Mouse (Mus musculus) spleen, embryonic (tissue): ENCODE results near the gene Znfx1.

Experiments
- CTCF ChIA-PET: fragments of 350-600 bp; sonication (Branson Sonifier 250); formaldehyde crosslinking; loops from one replicate; lab custom pipeline; 2022; lab: Charles Lee

Znfx1 gene

DNA sequence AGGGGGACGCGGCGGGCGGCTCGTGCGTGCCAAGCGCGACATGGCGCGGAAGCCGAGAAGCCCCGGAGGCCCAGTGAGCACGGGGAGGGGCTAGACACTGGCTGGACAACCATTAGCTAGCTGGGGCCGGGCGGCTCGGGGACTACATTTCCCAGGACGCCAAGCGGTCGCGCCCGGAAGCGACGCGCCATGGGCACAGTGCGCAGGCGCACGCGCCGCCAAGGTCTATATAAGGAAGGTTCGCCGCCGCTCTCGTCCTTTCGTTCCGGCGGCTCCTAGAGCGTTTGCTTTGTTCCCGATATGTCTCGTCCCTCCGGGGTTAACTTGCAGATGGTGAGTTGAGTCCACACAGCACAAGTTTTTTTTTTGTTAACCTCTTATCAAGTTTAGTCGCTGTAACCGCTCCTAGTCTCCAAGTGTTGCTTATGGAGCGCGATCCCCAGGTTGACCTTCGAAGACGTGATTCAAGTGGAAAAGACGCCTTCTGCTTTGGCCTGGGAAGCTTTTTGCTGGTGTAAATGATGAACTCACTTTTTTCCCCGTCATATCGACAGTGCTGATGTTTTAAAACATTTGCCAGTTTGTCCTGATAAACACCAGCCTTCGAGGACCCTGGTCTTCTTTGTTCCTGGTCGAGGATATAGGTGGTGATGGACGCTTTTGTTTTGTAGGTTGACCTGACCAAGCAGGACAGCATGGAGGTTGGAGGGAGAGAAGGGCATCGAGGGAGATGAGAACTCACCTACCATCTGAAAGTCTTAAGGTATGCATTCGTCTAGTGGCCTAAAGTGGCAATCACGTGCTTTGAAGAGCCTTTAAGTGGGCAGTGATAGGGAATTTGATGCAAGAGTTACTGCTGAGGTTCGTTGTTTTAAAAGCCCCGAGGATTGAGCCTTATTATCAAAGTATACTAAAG lies at the start of gene Znfx1:
TSS of gene Znfx1 (minus strand) at position 51 of the 916 bp plus-strand sequence.
- CTCF ChIA-PET: no interaction called here

DNA sequence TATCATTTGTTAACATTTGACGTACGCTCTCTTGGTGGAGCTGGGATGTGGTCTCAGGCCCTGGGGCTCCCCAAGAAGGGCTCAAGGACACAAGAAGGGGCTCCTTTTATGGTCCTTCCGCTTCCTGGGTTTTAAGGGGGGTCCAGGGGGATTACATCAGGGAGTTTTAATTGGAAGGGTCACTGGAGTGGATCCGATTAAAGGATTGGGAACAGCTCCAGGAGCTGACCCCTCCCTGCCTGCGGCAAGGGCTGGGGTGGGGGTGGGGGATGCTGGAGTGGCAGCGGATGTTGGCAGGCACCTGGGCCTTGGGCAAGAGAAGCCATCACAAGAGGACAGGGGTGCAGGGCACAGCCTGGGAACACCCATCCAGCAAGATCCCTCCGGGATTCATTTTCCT lies 49.4 kb upstream of the Znfx1 start:
- CTCF ChIA-PET: no interaction called here

DNA sequence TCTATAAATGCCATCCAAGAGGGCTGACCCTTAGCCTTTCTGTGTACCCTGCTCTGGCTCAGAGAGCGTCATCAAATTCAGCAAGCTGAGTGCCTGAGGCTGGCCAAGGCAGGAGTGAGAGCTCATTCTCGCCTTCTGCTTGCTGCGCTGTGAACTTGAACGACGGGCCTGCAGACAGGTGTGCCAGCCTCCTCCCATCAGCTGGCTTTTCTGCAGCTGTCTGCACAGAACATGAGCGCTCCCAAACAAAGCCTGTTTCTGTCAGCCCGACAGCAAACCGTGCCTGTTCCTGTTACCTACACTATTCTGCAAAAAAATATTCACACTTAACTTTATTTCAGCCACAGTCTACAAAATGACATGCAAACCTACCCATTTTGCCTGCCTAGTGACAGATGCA lies 46.7 kb upstream of the Znfx1 start:
- CTCF ChIA-PET: no interaction called here

DNA sequence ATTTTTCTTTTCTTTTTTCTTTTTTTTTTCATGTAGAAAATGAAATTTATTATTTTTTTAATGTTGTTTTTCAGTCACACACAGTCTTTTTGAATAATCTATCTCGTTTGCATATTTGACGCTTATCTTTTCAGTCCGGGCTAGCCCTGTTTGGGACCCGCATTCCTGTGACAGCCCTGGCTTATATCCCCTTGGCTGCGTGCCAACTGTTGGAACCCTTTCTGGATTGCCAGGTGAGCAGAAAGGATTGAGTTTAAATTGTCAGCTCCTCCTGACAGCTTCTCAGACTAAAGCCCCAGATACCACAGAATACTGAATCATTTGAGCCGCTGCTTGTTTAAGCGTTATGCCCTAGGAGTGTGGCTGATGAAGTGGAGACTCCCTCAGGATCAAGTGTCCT lies 40.7 kb upstream of the Znfx1 start:
- CTCF ChIA-PET: no interaction called here

DNA sequence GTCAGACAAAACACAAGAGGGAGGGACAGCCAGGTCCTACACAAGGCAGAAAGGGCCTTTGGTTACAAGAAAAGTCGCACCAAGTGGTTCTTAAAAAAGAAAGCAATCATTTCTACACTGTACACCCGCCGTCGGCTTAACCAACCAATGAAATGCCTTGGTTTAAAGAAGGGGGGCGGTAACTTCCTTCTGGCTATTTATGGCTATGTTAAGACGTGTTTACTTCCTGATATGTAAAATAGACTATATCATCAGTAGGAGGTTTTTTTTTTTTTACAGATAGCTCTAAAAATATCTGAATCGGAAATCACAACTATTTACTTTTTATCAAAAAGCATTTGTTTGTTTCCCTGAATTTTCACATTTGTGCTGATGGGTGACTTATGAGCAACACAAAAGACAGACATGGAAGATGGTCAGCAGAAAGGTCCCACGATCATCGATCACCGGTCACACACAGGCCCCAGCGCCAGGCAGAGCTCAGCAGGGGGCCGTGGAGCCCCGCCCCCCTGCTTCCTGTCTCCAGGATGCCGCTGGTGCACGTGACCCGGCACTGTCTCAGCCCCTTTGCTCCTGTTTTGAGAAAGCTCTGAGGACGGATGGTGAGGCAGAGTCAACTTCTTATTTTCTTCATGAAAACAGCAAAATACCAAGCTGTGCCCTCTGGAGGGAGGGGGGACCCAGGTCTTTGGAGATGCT lies 39.1 kb upstream of the Znfx1 start:
- CTCF ChIA-PET: no interaction called here

DNA sequence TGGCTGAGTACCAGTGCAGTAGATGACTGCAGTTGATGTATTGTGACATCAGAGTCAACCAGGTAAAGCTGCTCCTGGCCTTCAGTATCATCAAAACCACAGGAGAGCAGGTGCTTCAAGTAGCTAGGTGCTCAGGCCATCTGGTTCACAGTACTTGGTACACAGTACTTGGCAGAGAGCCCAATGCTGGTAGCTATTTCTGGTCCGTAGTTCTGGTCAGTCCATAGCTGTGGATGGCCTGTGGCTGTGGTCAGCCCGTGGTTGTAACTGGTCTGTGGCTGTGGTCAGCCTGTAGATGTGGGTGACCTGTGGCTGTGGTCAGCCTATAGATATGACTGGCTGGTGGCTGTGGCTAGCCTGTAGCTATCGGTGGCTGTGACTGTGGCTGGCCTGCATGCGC lies 31.9 kb upstream of the Znfx1 start:
- CTCF ChIA-PET: no interaction called here

DNA sequence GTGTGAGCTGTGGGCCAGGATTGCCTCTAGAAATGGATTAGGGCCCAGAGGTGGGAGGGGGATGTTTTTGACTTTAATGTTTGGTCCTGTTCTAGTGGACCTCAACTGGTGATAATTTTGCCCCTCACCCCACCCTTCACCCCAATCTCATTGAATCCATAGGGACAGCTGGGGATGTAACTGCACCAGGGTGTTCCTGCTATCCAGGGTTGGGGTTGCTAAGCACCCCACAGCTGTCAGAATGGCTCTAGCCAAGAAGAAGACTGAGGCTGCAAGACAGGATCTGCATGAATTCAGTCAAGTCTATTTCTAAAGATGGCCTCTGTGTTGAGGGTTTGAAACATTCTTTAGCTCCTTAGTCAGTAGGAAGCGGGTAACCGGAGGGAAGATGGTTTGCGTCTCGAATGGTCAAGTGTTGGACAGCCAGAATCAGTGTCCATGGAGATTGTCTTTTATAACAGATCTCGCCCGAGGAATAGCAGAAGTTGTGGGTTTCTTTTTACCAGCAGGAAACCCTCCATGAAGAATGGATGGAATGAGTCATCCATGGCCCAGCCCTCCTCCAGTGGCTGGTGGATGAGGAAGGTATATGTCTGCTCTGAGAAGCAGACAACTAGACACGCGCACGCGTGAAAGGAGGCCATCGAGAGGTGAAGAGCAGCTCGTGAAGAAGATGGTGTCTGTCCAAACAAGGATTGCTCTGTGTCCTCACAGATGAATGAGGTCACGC lies 30.5 kb upstream of the Znfx1 start:
- CTCF ChIA-PET: no interaction called here

DNA sequence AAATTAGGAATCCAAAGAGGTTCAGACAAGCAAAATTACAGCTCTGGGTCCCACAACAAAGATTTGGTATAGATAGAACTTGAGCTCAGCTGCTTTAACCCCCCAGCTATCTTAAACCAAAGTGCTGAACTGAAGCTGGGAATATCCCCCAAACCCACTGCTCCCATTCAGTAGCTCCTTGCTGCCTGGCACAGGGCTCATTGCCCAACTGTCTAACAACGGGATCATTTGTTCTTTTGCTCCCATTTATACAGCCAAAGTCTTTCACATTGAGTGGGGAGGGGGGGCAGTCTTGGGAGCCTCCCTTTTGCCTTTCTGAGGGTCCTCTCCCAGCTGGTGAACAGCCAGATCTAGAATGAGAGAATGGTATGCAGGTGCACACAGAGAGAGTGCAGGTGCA lies 27.5 kb upstream of the Znfx1 start:
- CTCF ChIA-PET: no interaction called here

DNA sequence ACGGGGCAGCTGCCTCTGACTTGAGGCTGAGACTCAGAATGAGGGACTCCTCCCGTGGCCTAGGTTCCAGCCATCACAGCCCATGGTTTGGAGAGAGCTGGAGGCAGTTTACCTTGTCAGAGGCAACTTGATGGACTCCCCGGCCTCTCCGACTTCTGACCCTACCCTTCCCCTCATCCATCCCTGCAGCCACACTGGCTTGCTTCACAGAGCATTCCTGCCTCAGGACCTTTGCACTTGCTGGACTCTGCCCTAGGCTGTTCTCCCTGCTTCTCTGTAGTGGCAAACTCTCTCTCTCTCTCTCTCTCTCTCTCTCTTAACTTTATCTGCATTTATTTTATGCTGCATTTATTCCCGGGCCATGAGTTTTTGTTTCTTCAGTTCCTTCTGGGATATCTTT lies 24.0 kb upstream of the Znfx1 start:
- CTCF ChIA-PET: no interaction called here

DNA sequence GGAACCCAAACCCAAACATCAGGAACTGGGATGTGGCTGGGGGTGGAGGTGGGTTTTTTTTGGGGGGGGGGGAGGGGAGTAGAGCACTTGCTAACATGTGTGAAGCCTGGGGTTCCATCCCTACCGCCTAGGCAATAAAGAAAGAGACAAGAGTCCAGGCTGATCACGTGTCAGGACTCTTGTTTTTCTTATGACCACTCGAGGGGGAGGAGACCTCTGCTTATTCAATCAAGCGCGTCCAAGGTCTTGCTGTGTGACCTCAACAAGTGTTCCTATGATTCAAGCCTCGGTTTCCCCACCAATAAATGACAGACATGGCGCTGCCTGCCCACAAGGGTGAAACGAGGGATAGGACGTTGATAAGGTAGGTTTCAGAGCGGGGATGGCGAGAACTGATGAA lies 23.3 kb upstream of the Znfx1 start:
- CTCF ChIA-PET: no interaction called here

DNA sequence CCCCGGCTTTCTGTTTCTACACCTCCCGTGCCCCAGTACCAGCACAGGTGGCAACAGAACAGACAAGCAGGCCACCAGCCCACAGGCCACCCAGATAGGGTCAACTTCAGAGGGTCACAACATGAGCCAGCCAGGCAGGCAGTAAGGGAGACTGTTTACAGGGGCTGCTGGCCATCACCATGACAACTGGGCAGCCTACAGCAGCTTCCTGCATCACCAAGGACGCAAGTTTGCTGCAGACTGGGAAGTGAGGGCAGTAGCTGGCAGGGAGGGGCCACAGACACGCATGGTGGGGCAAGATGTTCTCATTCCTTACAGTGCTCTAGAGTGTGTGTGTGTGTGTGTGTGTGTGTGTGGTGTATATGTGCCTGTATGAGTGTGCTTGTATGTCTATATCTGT lies 18.8 kb upstream of the Znfx1 start:
- CTCF ChIA-PET: interaction anchor here (0.6 to 1.2 kb wide), 2 partner anchors 81 to 140 kb away, joined by 3 to 4 read pairs; no protein-coding TSS in a partner anchor

DNA sequence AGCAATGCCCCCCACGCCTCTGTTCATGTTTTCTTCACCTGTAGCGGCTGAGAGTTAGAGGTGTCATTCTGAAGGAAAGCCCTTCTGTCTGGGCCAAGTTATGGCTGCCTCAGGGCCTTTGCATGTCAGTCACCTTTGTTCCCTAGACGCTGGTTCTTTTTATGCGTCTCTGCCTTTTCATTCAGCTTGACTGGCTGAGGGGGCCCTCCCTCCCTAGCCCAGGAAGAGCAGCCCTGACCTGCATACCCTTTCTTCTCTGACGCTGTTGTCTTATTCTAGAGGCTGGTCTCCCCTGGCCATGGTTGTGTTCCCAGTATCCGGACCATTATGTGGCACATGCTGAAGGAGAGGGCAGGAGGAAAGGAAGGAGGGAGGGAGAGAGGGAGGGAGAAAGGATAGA lies 18.3 kb upstream of the Znfx1 start:
- CTCF ChIA-PET: interaction anchor here (0.6 kb wide), 1 partner anchor 81 kb away, joined by 3 read pairs; no protein-coding TSS in a partner anchor

DNA sequence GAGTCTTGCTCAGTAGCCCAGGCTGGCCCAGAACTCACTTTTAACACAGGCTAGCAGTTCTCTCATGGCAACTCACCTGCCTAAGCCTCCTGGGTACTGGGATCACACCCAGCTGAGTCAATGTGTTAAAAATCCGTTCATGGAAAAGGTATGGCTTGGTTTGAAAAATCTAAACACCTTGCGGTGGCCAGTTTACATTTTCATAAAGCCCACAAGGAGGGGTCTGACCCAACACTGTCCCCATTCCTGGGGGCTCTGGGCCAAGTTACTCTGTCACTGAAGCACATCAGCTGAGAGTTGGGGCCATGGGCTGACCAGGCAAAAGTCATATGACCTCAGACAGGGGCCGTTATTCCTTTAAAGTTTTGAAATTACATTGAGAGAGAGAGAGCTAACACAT lies 17.6 kb upstream of the Znfx1 start:
- CTCF ChIA-PET: no interaction called here

DNA sequence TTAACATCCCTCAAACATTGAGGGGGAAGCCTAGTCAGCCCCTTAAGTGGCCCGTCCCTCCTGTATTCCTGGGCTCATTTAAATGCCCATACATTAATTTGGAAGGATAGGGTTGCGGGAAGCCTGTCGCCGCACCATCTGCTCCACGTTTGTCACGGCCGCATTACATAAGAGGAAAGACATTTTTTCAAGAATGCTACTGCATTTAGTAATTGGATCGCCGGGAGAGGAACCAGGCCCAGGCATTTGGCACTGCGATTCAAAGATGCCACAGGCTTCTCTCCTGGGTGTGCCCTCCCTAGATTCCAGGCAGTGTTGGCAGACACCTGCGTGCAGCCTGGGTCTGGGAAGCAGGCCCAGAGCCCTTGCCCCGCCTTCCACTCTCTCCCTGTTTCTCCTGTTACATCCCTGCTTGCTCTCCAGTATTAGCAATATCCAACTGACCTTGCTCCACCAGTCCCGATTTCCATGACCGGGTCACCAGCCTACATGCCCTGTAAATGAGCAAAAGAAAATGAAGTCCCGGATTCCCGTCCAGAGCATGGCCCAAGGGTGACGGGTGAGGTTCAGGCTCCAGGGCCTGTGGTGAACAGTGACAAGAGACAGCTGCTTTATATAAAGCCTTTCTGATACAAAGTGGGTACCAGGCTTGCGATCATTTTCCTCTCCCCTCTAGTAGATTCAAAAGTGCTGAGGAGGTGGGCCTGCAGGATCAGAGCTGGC lies 16.9 kb upstream of the Znfx1 start:
- CTCF ChIA-PET: interaction anchor here (0.7 kb wide), 1 partner anchor 109 kb away, joined by 3 read pairs; no protein-coding TSS in a partner anchor

DNA sequence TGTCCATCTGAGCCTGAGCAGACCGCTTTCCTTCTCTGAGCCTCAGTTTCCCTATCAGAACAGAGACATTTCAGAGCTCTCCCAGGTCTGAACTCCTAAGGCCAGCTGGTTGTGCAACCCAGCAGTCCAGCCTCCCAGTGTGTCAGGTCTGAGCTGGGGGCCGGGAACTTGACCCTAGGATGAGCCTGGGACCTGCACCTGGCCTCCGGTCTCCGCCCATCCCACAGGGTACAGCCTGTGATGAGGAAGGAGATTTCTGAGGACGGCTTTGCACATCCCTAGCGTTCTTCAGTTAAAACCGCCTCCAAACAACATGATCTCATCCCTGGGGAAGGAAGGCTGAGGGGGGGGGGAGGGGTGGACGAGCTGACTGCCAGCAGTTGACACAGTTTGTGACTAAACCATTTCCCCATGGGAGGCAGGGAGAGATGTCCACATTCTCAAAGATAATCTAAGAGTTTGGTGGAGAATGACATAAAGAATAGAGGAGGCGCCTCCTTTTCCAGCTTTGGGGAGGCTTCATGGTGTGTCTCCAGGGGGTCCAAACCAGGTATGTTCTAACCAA lies 16.2 kb upstream of the Znfx1 start:
- CTCF ChIA-PET: interaction anchor here (0.7 kb wide), 1 partner anchor 110 kb away, joined by 3 read pairs; no protein-coding TSS in a partner anchor

DNA sequence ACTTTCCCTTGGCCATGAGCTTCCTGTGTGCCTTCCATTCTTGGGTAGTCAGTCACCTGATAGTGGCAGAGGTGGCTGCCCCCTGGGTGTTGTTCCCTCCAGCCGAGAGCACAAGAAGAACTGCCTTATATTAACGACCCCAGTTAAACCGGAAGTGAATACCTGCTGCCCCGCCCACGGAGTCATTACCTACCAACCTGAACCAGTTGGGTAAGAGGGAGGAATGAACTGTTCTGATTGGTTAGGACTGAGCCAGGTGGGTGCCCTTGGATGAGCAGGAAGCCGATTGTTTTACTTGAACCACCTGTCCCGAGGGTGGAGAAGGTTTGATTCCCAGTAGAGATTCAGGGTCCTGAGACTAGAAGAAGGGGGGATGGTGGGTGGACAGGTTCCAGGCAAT lies 15.7 kb upstream of the Znfx1 start:
- CTCF ChIA-PET: interaction anchor here (1.4 kb wide), 1 partner anchor 28 kb away, joined by 3 read pairs; no protein-coding TSS in a partner anchor

DNA sequence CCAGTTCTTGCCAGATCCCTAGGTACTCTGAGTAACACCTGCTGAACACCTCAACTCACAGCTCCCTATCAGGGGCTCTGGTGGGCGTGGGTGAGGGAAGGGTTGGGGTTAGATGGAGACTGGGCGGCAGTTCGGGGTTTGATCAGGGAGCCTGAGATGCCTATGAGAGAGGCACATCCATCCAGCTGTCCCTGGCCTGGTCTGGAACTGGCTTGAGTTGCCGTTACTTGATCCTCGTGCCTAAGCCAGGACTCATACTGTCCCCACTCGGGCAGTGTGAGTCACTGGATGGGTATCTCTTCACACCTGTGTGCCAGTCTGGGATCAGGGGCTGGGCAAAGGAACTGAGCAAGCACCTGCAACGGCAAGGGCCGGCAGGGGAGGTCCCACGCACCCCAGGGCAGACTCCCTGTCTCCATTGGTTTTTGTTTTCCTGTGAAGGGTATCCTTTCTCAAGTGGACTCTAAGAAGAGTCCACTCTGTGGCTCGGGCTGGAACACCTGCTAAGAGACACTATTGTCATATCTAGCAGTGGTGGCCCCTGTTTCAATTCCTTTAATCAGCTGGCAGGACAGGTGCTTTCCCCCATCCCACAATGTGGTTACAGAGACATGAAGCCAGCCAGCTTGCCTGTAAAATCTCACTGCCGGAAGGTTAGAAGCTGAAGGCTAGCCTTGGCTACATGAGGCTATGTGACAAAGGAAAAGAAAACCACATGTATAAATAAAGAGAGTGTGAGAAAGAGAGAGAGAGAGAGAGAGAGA lies 14.6 kb upstream of the Znfx1 start:
- CTCF ChIA-PET: interaction anchor here (1.4 kb wide), 1 partner anchor 29 kb away, joined by 3 read pairs; no protein-coding TSS in a partner anchor

DNA sequence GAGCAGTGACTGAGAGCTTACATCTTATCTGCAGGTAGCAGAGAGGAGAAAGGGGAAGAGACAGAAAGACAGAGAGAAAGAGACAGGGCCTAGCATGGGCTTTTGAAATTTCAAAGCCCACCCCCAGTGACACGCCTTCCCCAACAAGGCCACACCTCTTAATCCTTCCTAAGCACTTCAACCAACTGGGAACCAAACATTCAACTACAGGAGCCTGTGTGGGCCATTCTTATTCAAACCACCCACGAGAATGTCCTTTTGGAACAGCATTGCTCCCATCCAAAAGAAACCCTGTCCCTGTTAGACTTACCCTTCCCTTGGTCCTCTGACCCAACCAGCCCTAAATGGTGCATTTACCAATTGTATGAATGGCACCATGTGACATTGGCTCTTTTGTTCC lies 13.9 kb upstream of the Znfx1 start:
- CTCF ChIA-PET: no interaction called here

DNA sequence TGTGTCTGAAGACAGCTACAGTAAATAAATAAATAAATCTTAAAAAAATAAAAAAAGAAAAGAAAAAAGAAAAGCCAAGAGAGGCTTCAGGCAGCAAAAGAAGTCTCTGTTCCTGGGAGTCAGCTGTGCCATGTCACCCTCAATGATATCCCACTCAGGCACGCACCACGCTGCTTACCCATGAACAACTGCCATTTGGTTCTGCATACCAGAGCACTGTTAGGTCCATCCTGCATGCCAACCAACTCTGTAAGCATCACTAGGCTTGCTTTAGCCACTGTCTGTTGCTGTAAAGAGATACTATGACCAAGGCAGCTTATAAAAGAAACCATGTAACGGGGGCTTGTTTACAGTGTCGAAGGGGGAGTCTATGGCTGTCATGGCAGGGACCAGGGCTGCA lies 13.5 kb upstream of the Znfx1 start:
- CTCF ChIA-PET: no interaction called here

DNA sequence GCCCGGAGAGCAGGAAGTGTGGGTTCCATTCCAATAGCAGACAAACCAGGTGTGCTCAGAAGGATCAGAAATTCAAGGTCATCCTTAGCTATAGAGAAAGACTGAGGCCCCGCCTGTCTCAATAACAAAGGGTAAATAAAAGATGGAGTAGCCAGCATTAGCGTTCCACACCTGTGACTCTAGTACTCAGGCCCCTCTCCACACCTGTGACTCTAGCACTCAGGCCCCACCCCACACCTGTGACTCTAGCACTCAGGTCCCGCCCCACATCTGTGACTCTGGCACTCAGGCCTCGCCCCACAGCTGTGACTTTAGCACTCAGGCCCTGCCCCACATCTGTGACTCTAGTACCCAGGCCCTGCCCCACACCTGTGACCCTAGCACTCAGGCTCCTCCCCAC lies 11.8 kb upstream of the Znfx1 start:
- CTCF ChIA-PET: interaction anchor here (0.7 kb wide), 2 partner anchors 293 to 712 kb away, joined by 9 to 12 read pairs; no protein-coding TSS in a partner anchor
